Mouse (Mus musculus) intestine, embryonic 16.5 days (tissue): ENCODE results near the gene Gm884. TPM values are rescaled to one million over a fixed set of nuclear protein-coding genes. Genes with fewer than 3 reads are reported as not detected.

Experiments used
- ATAC-seq: fragments of 200-750 bp; cut with Nextera tagmentation; 2 replicates; pipeline ENCODE4 v1.8.0; 2017; ENCODE audit warnings: moderate TSS enrichment, moderate library complexity
- H3K27ac ChIP-seq: fragments of 300-500 bp; sonication (generic); 2 replicates; pipeline ENCODE4 v1.5.1; 2014; ENCODE audit warnings: mild to moderate bottlenecking, low read length
- H3K27me3 ChIP-seq: fragments of 300-500 bp; sonication (generic); replicated peaks from 2 replicates; pipeline ENCODE4 v1.6.1; 2014; ENCODE audit warnings: low read length, control low read depth, mixed read lengths; ENCODE audit not compliant: control insufficient read depth, insufficient read depth
- H3K36me3 ChIP-seq: fragments of 300-500 bp; sonication (generic); 2 replicates; pipeline ENCODE4 v1.6.1; 2014; ENCODE audit warnings: low read length, control low read depth; ENCODE audit not compliant: control insufficient read depth, insufficient read depth
- H3K4me1 ChIP-seq: fragments of 300-500 bp; sonication (generic); 2 replicates; pipeline ENCODE4 v1.6.1; 2014; ENCODE audit warnings: low read length, control low read depth, mixed read lengths; ENCODE audit not compliant: control insufficient read depth, insufficient read depth
- H3K4me2 ChIP-seq: fragments of 300-500 bp; sonication (generic); 2 replicates; pipeline ENCODE4 v1.6.1; 2014; ENCODE audit warnings: low read depth, low read length, control low read depth
- H3K4me3 ChIP-seq: fragments of 300-500 bp; sonication (generic); 2 replicates; pipeline ENCODE4 v1.5.1; 2014; ENCODE audit warnings: mild to moderate bottlenecking, low read length
- H3K9ac ChIP-seq: fragments of 300-500 bp; sonication (generic); 2 replicates; pipeline ENCODE4 v1.6.1; 2014; ENCODE audit warnings: low read depth, low read length
- H3K9me3 ChIP-seq: fragments of 300-500 bp; sonication (generic); 2 replicates; pipeline ENCODE4 v1.6.1; 2016; ENCODE audit warnings: low read length, control low read depth; ENCODE audit not compliant: control insufficient read depth
- WGBS: fragments of 180-500 bp; shearing (Covaris S2); extraction: QIAGEN DNeasy Blood & Tissue Kit; methylation state at CpG from one replicate; pipeline ENCODE4 v1.1.7; 2014; 5-methylcytosine and 5-hydroxymethylcytosine counted together
- polyA plus RNA-seq: library from polyadenylated mRNA; unstranded; fragments of >200 nt; fragmentation: Nextera tagmentation; extraction: Ambion mirVana; gene quantifications from 2 replicates; pipeline ENCODE4 v1.2.1, GENCODE M21; 2015

Gm884 gene
- not detected in 2 replicates for polyA plus RNA-seq

DNA sequence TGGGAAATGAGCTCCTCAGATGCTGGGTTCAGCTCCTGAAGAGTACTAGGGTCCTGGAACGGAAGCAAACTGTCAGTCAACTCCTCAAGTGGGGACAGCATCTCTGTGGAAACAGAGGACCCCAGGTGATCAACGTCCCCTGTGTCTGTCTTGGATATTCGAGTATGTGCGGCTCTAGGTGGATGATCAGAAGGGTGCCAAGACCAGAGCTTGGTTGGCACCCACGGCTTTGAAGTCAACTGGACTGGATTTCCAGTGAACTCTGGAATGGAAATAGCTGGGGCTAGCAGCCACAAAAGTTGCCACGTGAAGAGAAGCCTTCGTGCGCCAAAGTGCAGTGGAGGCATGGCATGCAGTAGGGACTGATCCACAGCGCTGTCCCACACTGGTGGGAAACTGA is at the start of gene Gm884:
Gene Gm884 (minus strand): TSS at position 101 of the 400 bp plus-strand sequence.
- no peak within 1 kb of the TSS for H3K9ac ChIP-seq
- no peak within 1 kb of the TSS for H3K27ac ChIP-seq
- no peaks in the 10 kb centered on the region for H3K27me3 ChIP-seq
- H3K36me3 ChIP-seq: no peaks in the 10 kb centered on the region
- no peaks in the 10 kb centered on the region for H3K9me3 ChIP-seq
- H3K4me1 ChIP-seq: no peaks in the 10 kb centered on the region
- ATAC-seq: no peak
- 80% methylated on average over 9 of the region's 9 CpGs for WGBS
- no peak within 1 kb of the TSS for H3K4me3 ChIP-seq
- H3K4me2 ChIP-seq: no peak within 1 kb of the TSS

GRCm38 (mm10) chr11:103666907-103667426 is 46.0 kb upstream of the Gm884 start:
- H3K9me3 ChIP-seq: no peaks in the 10 kb centered on the region
- no peak overlapping the region for H3K4me2 ChIP-seq
- WGBS: 64% methylated on average over 13 of the region's 13 CpGs
- no peak overlapping the region for H3K9ac ChIP-seq
- no peak overlapping the region for H3K4me3 ChIP-seq
- no peak for ATAC-seq
- H3K4me1 ChIP-seq: no peaks in the 10 kb centered on the region
- H3K27ac ChIP-seq: no peak overlapping the region
- H3K27me3 ChIP-seq: peaks cover 3% of the 10 kb centered on the region; the same call in 1 of the 2 replicates
- no peaks in the 10 kb centered on the region for H3K36me3 ChIP-seq

GRCm38 (mm10) chr11:103666181-103666906 is 45.4 kb upstream of the Gm884 start:
- Histone ChIP-seq H3K4me2 (no peak overlapping the region), H3K4me1 (no peaks in the 10 kb centered on the region), H3K27ac (no peak overlapping the region), H3K36me3 (no peaks in the 10 kb centered on the region), H3K4me3 (no peak overlapping the region), H3K27me3 (peaks cover 3% of the 10 kb centered on the region; the same call in 1 of the 2 replicates), H3K9me3 (no peaks in the 10 kb centered on the region), H3K9ac (no peak overlapping the region)
- no peak for ATAC-seq
- WGBS: 42% methylated on average over 10 of the region's 10 CpGs

DNA sequence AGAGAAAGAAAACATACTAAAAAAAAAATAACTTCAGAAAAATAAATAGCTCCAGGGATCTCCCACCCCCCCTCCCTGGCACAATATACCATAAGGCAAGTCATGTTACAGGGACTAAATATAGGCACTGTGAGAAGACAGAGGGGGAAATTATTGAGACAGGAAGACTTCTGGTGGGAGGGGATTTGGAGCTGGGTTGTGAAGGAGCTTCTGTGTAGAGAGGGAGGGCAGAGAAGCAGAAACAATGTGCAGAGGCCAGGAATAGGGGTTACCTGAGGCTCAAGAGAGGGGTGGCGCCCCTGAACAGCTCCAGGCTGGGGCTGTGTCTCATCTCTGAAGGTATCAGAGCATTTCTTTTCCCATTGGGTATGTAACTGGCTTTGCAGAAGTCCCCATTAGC is 44.8 kb upstream of the Gm884 start:
- H3K4me1 ChIP-seq: no peaks in the 10 kb centered on the region
- peaks cover 3% of the 10 kb centered on the region; the same call in 1 of the 2 replicates for H3K27me3 ChIP-seq
- no peaks in the 10 kb centered on the region for H3K9me3 ChIP-seq
- no peaks in the 10 kb centered on the region for H3K36me3 ChIP-seq
- no peak for ATAC-seq
- H3K9ac ChIP-seq: no peak overlapping the region
- no peak overlapping the region for H3K4me3 ChIP-seq
- no peak overlapping the region for H3K27ac ChIP-seq
- 42% methylated on average over 1 of the region's 1 CpGs for WGBS
- H3K4me2 ChIP-seq: no peak overlapping the region

- Histone ChIP-seq H3K27ac (no peak overlapping the region), H3K9me3 (no peaks in the 10 kb centered on the region), H3K4me2 (no peak overlapping the region), H3K4me1 (no peaks in the 10 kb centered on the region), H3K9ac (no peak overlapping the region), H3K4me3 (no peak overlapping the region), H3K27me3 (peaks cover 3% of the 10 kb centered on the region; the same call in 1 of the 2 replicates), H3K36me3 (no peaks in the 10 kb centered on the region)
- 82% methylated on average over 8 of the region's 8 CpGs for WGBS
- no peak for ATAC-seq
Observed at GRCm38 (mm10) chr11:103663119-103663518, 42.2 kb upstream of the Gm884 start.

- Histone ChIP-seq H3K36me3 (no peaks in the 10 kb centered on the region), H3K4me1 (no peaks in the 10 kb centered on the region), H3K27me3 (peaks cover 3% of the 10 kb centered on the region; the same call in 1 of the 2 replicates), H3K9me3 (no peaks in the 10 kb centered on the region), H3K4me3 (no peak overlapping the region), H3K27ac (no peak overlapping the region), H3K9ac (no peak overlapping the region), H3K4me2 (no peak overlapping the region)
- no peak for ATAC-seq
- WGBS: 66% methylated on average over 5 of the region's 5 CpGs
Observed at GRCm38 (mm10) chr11:103662546-103662945, 41.6 kb upstream of the Gm884 start.

DNA sequence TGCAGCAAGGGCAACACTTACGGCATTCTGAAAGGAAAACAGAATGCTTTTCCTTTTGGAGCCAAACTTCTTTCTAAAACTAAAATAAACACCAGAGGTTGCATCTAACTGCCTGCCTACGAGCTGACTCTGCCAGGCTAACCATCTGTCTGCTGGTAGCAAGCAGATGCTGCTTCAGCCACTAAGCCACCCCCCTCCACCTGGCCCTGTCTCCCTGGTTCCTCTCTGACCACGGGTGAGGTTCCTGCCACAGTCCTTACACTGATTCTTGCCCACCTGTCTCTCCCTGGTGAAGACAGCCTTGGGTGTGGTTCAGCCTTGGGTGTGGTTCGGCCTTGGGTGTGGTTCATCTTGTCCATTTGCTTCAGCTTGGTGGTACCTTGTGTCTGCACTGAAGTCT is 40.9 kb upstream of the Gm884 start:
- H3K9me3 ChIP-seq: no peaks in the 10 kb centered on the region
- no peaks in the 10 kb centered on the region for H3K4me1 ChIP-seq
- H3K36me3 ChIP-seq: no peaks in the 10 kb centered on the region
- H3K9ac ChIP-seq: no peak overlapping the region
- 52% methylated on average over 4 of the region's 4 CpGs for WGBS
- no peak for ATAC-seq
- no peak overlapping the region for H3K27ac ChIP-seq
- H3K27me3 ChIP-seq: peaks cover 3% of the 10 kb centered on the region; the same call in 1 of the 2 replicates
- H3K4me3 ChIP-seq: no peak overlapping the region
- no peak overlapping the region for H3K4me2 ChIP-seq

- no peak overlapping the region for H3K27ac ChIP-seq
- H3K4me1 ChIP-seq: peaks cover 3% of the 10 kb centered on the region; the same call in 1 of the 2 replicates
- H3K36me3 ChIP-seq: no peaks in the 10 kb centered on the region
- no peak for ATAC-seq
- 84% methylated on average over 7 of the region's 7 CpGs for WGBS
- no peak overlapping the region for H3K9ac ChIP-seq
- no peaks in the 10 kb centered on the region for H3K27me3 ChIP-seq
- no peak overlapping the region for H3K4me2 ChIP-seq
- no peaks in the 10 kb centered on the region for H3K9me3 ChIP-seq
- no peak overlapping the region for H3K4me3 ChIP-seq
Observed at GRCm38 (mm10) chr11:103658189-103658588, 37.2 kb upstream of the Gm884 start.

DNA sequence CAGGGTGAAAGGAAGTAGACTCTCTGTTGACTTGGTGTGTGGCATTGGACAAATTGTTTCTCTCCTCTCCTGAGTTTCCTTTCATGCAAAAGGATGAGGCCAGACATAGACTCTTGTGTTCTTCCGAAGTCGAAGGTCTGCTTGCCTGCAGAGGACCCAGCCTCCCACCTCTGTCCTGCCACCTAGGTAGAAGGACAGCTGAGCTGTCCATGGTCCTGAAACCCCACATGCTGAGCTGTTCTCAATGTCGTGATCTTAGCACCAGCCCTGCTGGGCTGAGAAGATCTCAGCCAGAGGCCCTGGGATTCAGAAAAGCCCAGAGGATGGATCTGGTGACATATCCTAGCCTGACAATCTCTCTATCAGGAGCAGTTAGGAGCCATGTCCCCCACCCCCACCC is 35.6 kb upstream of the Gm884 start:
- WGBS: 6% methylated on average over 3 of the region's 3 CpGs
- no peak overlapping the region for H3K27ac ChIP-seq
- no peaks in the 10 kb centered on the region for H3K9me3 ChIP-seq
- no peak overlapping the region for H3K4me2 ChIP-seq
- no peak overlapping the region for H3K9ac ChIP-seq
- H3K27me3 ChIP-seq: peaks cover 11% of the 10 kb centered on the region
- H3K4me1 ChIP-seq: peaks cover 3% of the 10 kb centered on the region; the same call in 1 of the 2 replicates
- H3K36me3 ChIP-seq: no peaks in the 10 kb centered on the region
- H3K4me3 ChIP-seq: no peak overlapping the region
- no peak for ATAC-seq
